Mouse (Mus musculus) megakaryocyte, embryonic 14.5 days (primary cell): ENCODE data around the gene Rnf217. TPM values are rescaled to one million over a fixed set of nuclear protein-coding genes. Genes with fewer than 3 reads are reported as not detected.

Experiments used
- H3K27me3 ChIP-seq: replicated peaks from 2 replicates; pipeline ENCODE3; 2012; ENCODE audit warnings: inconsistent platforms
- H3K36me3 ChIP-seq: replicated peaks from 2 replicates; pipeline ENCODE3; 2012; ENCODE audit warnings: low read length, inconsistent platforms, mixed read lengths
- H3K4me1 ChIP-seq: 2 replicates; pipeline ENCODE4 v1.6.1; 2012; ENCODE audit warnings: inconsistent platforms
- H3K4me3 ChIP-seq: replicated peaks from 2 replicates; pipeline ENCODE3; 2012; ENCODE audit warnings: moderate library complexity, mild to moderate bottlenecking, inconsistent platforms
- H3K9me3 ChIP-seq: 2 replicates; pipeline ENCODE4 v1.6.1; 2012; ENCODE audit warnings: inconsistent platforms
- FLI1 ChIP-seq: IDR thresholded peaks from 2 replicates; pipeline ENCODE4 v1.6.1; 2012; ENCODE audit warnings: low read length, inconsistent platforms, mixed read lengths
- GATA1 ChIP-seq: IDR thresholded peaks from 3 replicates; pipeline ENCODE4 v1.6.1; 2012; ENCODE audit warnings: mixed read lengths, low read length, inconsistent platforms, borderline replicate concordance
- polyA plus RNA-seq: library from polyadenylated mRNA; stranded (reverse); fragments of >175 nt; gene quantifications from 2 replicates; pipeline ENCODE4 v1.2.3, GENCODE M21; 2012; ENCODE audit warnings: low replicate concordance; ENCODE audit not compliant: insufficient read depth

Rnf217 gene
- polyA plus RNA-seq, 1 experiment, result 0.91 TPM

GRCm38 (mm10) chr10:31557311-31557710, 51.7 kb downstream of the Rnf217 start:
- no peaks in the 10 kb centered on the region for H3K36me3 ChIP-seq
- no peaks in the 10 kb centered on the region for H3K27me3 ChIP-seq
- no peaks in the 10 kb centered on the region for H3K9me3 ChIP-seq
- H3K4me3 ChIP-seq, result no peak overlapping the region
- TF ChIP-seq FLI1 (no peak), GATA1 (no peak)
- H3K4me1 ChIP-seq, result no peaks in the 10 kb centered on the region; the same call in 1 of the 2 replicates

GRCm38 (mm10) chr10:31555433-31555960, 53.5 kb downstream of the Rnf217 start:
- Histone ChIP-seq H3K27me3 (no peaks in the 10 kb centered on the region), H3K4me1 (no peaks in the 10 kb centered on the region; the same call in 1 of the 2 replicates), H3K4me3 (no peak overlapping the region), H3K9me3 (no peaks in the 10 kb centered on the region), H3K36me3 (no peaks in the 10 kb centered on the region)
- TF ChIP-seq FLI1, result no peak
- TF ChIP-seq GATA1, result no peak

- Histone ChIP-seq H3K9me3 (no peaks in the 10 kb centered on the region), H3K36me3 (no peaks in the 10 kb centered on the region), H3K4me3 (no peak overlapping the region), H3K4me1 (no peaks in the 10 kb centered on the region; the same call in 1 of the 2 replicates), H3K27me3 (no peaks in the 10 kb centered on the region)
- no peak for TF ChIP-seq GATA1
Observed at GRCm38 (mm10) chr10:31553302-31553701, 55.7 kb downstream of the Rnf217 start.

GRCm38 (mm10) chr10:31551850-31552249, 57.1 kb downstream of the Rnf217 start:
- TF ChIP-seq GATA1, result no peak
- TF ChIP-seq FLI1, result no peak

GRCm38 (mm10) chr10:31551362-31551761, 57.6 kb downstream of the Rnf217 start:
- Histone ChIP-seq H3K36me3 (no peaks in the 10 kb centered on the region), H3K4me1 (no peaks in the 10 kb centered on the region; the same call in 1 of the 2 replicates), H3K4me3 (no peak overlapping the region), H3K9me3 (no peaks in the 10 kb centered on the region), H3K27me3 (no peaks in the 10 kb centered on the region)
- TF ChIP-seq FLI1 (no peak), GATA1 (no peak)

More at GRCm38 (mm10) chr10:31551850-31552249, 57.1 kb downstream of the Rnf217 start:
- no peaks in the 10 kb centered on the region for H3K9me3 ChIP-seq
- no peaks in the 10 kb centered on the region for H3K36me3 ChIP-seq
- H3K4me3 ChIP-seq, result no peak overlapping the region
- H3K27me3 ChIP-seq, result no peaks in the 10 kb centered on the region
- no peaks in the 10 kb centered on the region; the same call in 1 of the 2 replicates for H3K4me1 ChIP-seq

- TF ChIP-seq FLI1 (no peak), GATA1 (no peak)
- H3K9me3 ChIP-seq, result no peaks in the 10 kb centered on the region
- H3K36me3 ChIP-seq, result no peaks in the 10 kb centered on the region
- H3K4me1 ChIP-seq, result peaks cover 34% of the 10 kb centered on the region
- no peak overlapping the region for H3K4me3 ChIP-seq
- H3K27me3 ChIP-seq, result no peaks in the 10 kb centered on the region
Observed at GRCm38 (mm10) chr10:31547156-31547555, 61.8 kb downstream of the Rnf217 start.

GRCm38 (mm10) chr10:31544149-31544942, 64.6 kb downstream of the Rnf217 start:
- Histone ChIP-seq H3K4me1 (peaks cover 41% of the 10 kb centered on the region), H3K27me3 (no peaks in the 10 kb centered on the region), H3K36me3 (no peaks in the 10 kb centered on the region), H3K4me3 (peak overlapping the region; percentile 71), H3K9me3 (no peaks in the 10 kb centered on the region)
- TF ChIP-seq GATA1 (peak; percentile 54; the same call in 1 of the 3 replicates), FLI1 (no peak)

GRCm38 (mm10) chr10:31540518-31540917, 68.5 kb downstream of the Rnf217 start:
- TF ChIP-seq GATA1, result no peak
- no peak for TF ChIP-seq FLI1
- no peaks in the 10 kb centered on the region for H3K9me3 ChIP-seq
- H3K27me3 ChIP-seq, result no peaks in the 10 kb centered on the region
- no peak overlapping the region for H3K4me3 ChIP-seq
- H3K4me1 ChIP-seq, result peaks cover 46% of the 10 kb centered on the region
- no peaks in the 10 kb centered on the region for H3K36me3 ChIP-seq

GRCm38 (mm10) chr10:31539351-31539750, 69.6 kb downstream of the Rnf217 start:
- TF ChIP-seq FLI1, result no peak
- TF ChIP-seq GATA1, result no peak
- no peaks in the 10 kb centered on the region for H3K27me3 ChIP-seq
- H3K4me3 ChIP-seq, result no peak overlapping the region
- H3K9me3 ChIP-seq, result no peaks in the 10 kb centered on the region
- H3K4me1 ChIP-seq, result peaks cover 34% of the 10 kb centered on the region
- no peaks in the 10 kb centered on the region for H3K36me3 ChIP-seq

GRCm38 (mm10) chr10:31538721-31539120, 70.3 kb downstream of the Rnf217 start:
- no peaks in the 10 kb centered on the region for H3K9me3 ChIP-seq
- H3K4me3 ChIP-seq, result no peak overlapping the region
- H3K27me3 ChIP-seq, result no peaks in the 10 kb centered on the region
- TF ChIP-seq GATA1, result no peak
- TF ChIP-seq FLI1, result no peak
- no peaks in the 10 kb centered on the region for H3K36me3 ChIP-seq
- peaks cover 28% of the 10 kb centered on the region for H3K4me1 ChIP-seq

GRCm38 (mm10) chr10:31538243-31538642, 70.7 kb downstream of the Rnf217 start:
- H3K27me3 ChIP-seq, result no peaks in the 10 kb centered on the region
- no peaks in the 10 kb centered on the region for H3K9me3 ChIP-seq
- no peaks in the 10 kb centered on the region for H3K36me3 ChIP-seq
- no peak overlapping the region for H3K4me3 ChIP-seq
- TF ChIP-seq GATA1, result no peak
- no peak for TF ChIP-seq FLI1
- H3K4me1 ChIP-seq, result peaks cover 26% of the 10 kb centered on the region
